Comparison of ENCODE assay signal across 36 mouse cellular contexts in the genomic region with DNA sequence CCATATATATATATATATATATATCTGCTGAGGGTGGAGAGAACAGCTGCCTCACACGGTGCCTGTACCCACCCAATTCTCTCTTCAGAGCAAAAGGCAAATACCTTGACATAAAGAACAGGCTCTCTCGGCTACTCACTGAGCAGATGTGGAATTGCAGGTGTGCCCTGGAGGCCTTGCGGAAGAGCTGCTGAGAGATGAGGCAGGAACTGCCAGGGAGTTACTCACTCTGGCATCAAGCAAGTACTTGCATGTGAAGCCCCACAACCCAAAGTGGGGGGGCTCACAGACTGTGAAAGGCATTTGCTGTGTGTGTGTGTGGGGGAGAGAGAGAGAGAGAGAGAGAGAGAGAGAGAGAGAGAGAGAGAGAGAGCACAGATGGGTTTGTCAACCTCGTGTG. TPM values are rescaled to one million over a fixed set of nuclear protein-coding genes. Genes with fewer than 3 reads are reported as not detected.
DNase-seq lines count a peak whose midpoint lies in the region; ATAC-seq and TF ChIP-seq lines count a peak whose summit lies in the region.
"Had no signal": no experiment of that assay in that cellular context is flagged by ENCODE, and none has a peak within 500 bp of the region (broad histone marks: within the 10 kb centered on the region; RNA-seq: fewer than 3 reads in every experiment).

No protein-coding gene starts in this region.

- no peak for TF ChIP-seq CTCF in gastrocnemius, adult 2 months (IDR thresholded peaks at IDR 0.05)

- no peak for DNase-seq in gastrocnemius, adult 2 months
- no peak for DNase-seq in gastrocnemius, postnatal 14 days
- DNase-seq in limb, embryonic 10.5 days (ENCODE audit: low spot score), result no peak
- DNase-seq in fat pad, adult 2 months (ENCODE audit: extremely low read depth, low read depth, low spot score), result peak; percentile 67
- DNase-seq in layer of hippocampus, postnatal 10 days (ENCODE audit: low spot score in 2 of 2), result no peak
- DNase-seq: adrenal gland, adult 8-10 months; adrenal gland, postnatal 25 days; cerebellum, adult 11-12 months; cerebellum, adult 8-10 months; cerebellum, postnatal 10 days; cerebellum, postnatal 36 days; embryo, embryonic 11 days; gastrocnemius, postnatal 25 days; heart, adult 18-20 months had no signal

- H3K27me3 ChIP-seq in limb, embryonic 15.5 days, result no peaks in the 10 kb centered on the region
- no peaks in the 10 kb centered on the region for H3K27me3 ChIP-seq in limb, embryonic 10.5 days (ENCODE audit: low read depth, poor library complexity, severe bottlenecking)
- no peaks in the 10 kb centered on the region for H3K27me3 ChIP-seq in stomach, embryonic 16.5 days (ENCODE audit: control insufficient read depth, insufficient read depth, low read length)
- H3K27me3 ChIP-seq: forebrain, embryonic 12.5 days; forebrain, embryonic 15.5 days; hindbrain, embryonic 12.5 days; hindbrain, embryonic 15.5 days had no signal

- no peak overlapping the region for H3K4me2 ChIP-seq in limb, embryonic 15.5 days
- no peak overlapping the region for H3K4me2 ChIP-seq in stomach, embryonic 16.5 days (ENCODE audit: low read depth, low read length)
- H3K4me2 ChIP-seq: forebrain, embryonic 12.5 days; forebrain, embryonic 15.5 days; hindbrain, embryonic 12.5 days; hindbrain, embryonic 15.5 days had no signal

- intact Hi-C loops in gastrocnemius, adult 2 months (cut with DNase I), result no loop called here
- intact Hi-C loops in gastrocnemius, postnatal 14 days (cut with DNase I; ENCODE audit: low total_unique reads), result no loop called here

- peak overlapping the region; percentile 77 for H3K27ac ChIP-seq in gastrocnemius, adult 2 months
- H3K27ac ChIP-seq in limb, embryonic 15.5 days, result peak overlapping the region; percentile 50; the same call in 1 of the 2 replicates
- H3K27ac ChIP-seq in limb, embryonic 10.5 days, result no peak overlapping the region
- H3K27ac ChIP-seq in stomach, embryonic 16.5 days (ENCODE audit: low read length), result peak overlapping the region; percentile 20; the same call in 1 of the 2 replicates
- H3K27ac ChIP-seq: forebrain, embryonic 12.5 days; forebrain, embryonic 15.5 days; hindbrain, embryonic 12.5 days; hindbrain, embryonic 15.5 days had no signal

- H3K36me3 ChIP-seq in limb, embryonic 15.5 days, result no peaks in the 10 kb centered on the region
- no peaks in the 10 kb centered on the region for H3K36me3 ChIP-seq in limb, embryonic 10.5 days
- no peaks in the 10 kb centered on the region for H3K36me3 ChIP-seq in stomach, embryonic 16.5 days (ENCODE audit: control insufficient read depth, insufficient read depth, low read length)
- H3K36me3 ChIP-seq: forebrain, embryonic 12.5 days; forebrain, embryonic 15.5 days; hindbrain, embryonic 12.5 days; hindbrain, embryonic 15.5 days had no signal

- H3K9me3 ChIP-seq in limb, embryonic 15.5 days, result no peaks in the 10 kb centered on the region
- no peaks in the 10 kb centered on the region for H3K9me3 ChIP-seq in limb, embryonic 10.5 days (replicated peaks)
- H3K9me3 ChIP-seq in stomach, embryonic 16.5 days (replicated peaks; ENCODE audit: control insufficient read depth, low read length), result no peaks in the 10 kb centered on the region
- H3K9me3 ChIP-seq: forebrain, embryonic 12.5 days; forebrain, embryonic 15.5 days; heart, embryonic 10.5 days; hindbrain, embryonic 12.5 days; hindbrain, embryonic 15.5 days had no signal

- no peak for ATAC-seq in limb, embryonic 15.5 days (ENCODE audit: insufficient number of reproducible peaks, low FRiP score, low TSS enrichment, low read depth)
- ATAC-seq in stomach, embryonic 16.5 days (ENCODE audit: insufficient read depth, low FRiP score), result no peak
- ATAC-seq in erythroid progenitor cell, adult 5-6 weeks (replicated peaks; ENCODE audit: low FRiP score, poor library complexity, severe bottlenecking), result no peak
- ATAC-seq: CD4-positive, CD25-positive, alpha-beta regulatory T cell, adult 4 months; forebrain, embryonic 15.5 days had no signal

- no peak overlapping the region for H3K9ac ChIP-seq in limb, embryonic 15.5 days
- H3K9ac ChIP-seq in stomach, embryonic 16.5 days (ENCODE audit: low read length), result no peak overlapping the region
- H3K9ac ChIP-seq: forebrain, embryonic 12.5 days; forebrain, embryonic 15.5 days; hindbrain, embryonic 12.5 days; hindbrain, embryonic 15.5 days had no signal

- H3K4me3 ChIP-seq in gastrocnemius, adult 2 months, result no peak overlapping the region
- H3K4me3 ChIP-seq in limb, embryonic 15.5 days, result no peak overlapping the region
- H3K4me3 ChIP-seq in limb, embryonic 10.5 days, result no peak overlapping the region
- H3K4me3 ChIP-seq in stomach, embryonic 16.5 days (replicated peaks; ENCODE audit: low read length), result no peak overlapping the region
- H3K4me3 ChIP-seq: erythroblast, embryonic 14.5 days; forebrain, embryonic 12.5 days; forebrain, embryonic 15.5 days; heart, embryonic 10.5 days; hindbrain, embryonic 12.5 days; hindbrain, embryonic 15.5 days had no signal

- peaks cover 35% of the 10 kb centered on the region for H3K4me1 ChIP-seq in limb, embryonic 15.5 days
- H3K4me1 ChIP-seq in limb, embryonic 10.5 days, result peaks cover 24% of the 10 kb centered on the region
- H3K4me1 ChIP-seq in stomach, embryonic 16.5 days (ENCODE audit: control insufficient read depth, insufficient read depth, low read length), result peaks cover 16% of the 10 kb centered on the region

- 30% methylated on average over 4 of the region's 4 CpGs for WGBS in limb, embryonic 15.5 days
- 60% methylated on average over 4 of the region's 4 CpGs for WGBS in limb, embryonic 10.5 days
- 46% methylated on average over 4 of the region's 4 CpGs for WGBS in stomach, embryonic 16.5 days

RNA-seq across cellular contexts. Expression of gene Crybb3, which starts 47.0 kb away (rescaled TPM):
- total RNA-seq in gastrocnemius, adult 2 months (2021), result 1 to 10 TPM in 1 of 2 experiments, under 1 TPM in 1; 0.79 to 1.0 TPM
- 1 to 10 TPM in 1 of 2 experiments, under 1 TPM in 1; 0.94 to 2.0 TPM for total RNA-seq in gastrocnemius, postnatal 14 days (2021)
- 1.0 and 1.8 TPM in 2 replicates for polyA plus RNA-seq in limb, embryonic 15.5 days (2015; fragmentation: Nextera tagmentation; extraction: Ambion mirVana)
- 0.33 and 0.59 TPM in 2 replicates for polyA plus RNA-seq in limb, embryonic 10.5 days (2016; fragmentation: Nextera tagmentation; extraction: Ambion mirVana)
- polyA plus RNA-seq in stomach, embryonic 16.5 days (2015; fragmentation: Nextera tagmentation; extraction: Ambion mirVana), result 0.85 and 1.2 TPM in 2 replicates
- total RNA-seq in layer of hippocampus, postnatal 10 days (2021), result 1 to 10 TPM; 2.2 to 2.9 TPM
- not detected in 2 replicates for total RNA-seq in erythroid progenitor cell, adult 5-6 weeks (2015; ENCODE audit: low replicate concordance)
- not detected in 2 replicates for total RNA-seq in erythroid progenitor cell, adult 5-6 weeks (2017; ENCODE audit: low replicate concordance)
- total RNA-seq: hematopoietic stem cell, adult 5-6 weeks; MEL had no signal
- polyA plus RNA-seq: C2C12; CD4-positive, CD25-positive, alpha-beta regulatory T cell, adult 4 months; erythroblast, embryonic 14.5 days had no signal

RNA-seq across cellular contexts. Expression of gene Crybb2, which starts 58.5 kb away (rescaled TPM):
- total RNA-seq in gastrocnemius, adult 2 months (2021), result not detected
- total RNA-seq in gastrocnemius, postnatal 14 days (2021), result not detected
- not detected in 2 replicates for polyA plus RNA-seq in limb, embryonic 15.5 days (2015; fragmentation: Nextera tagmentation; extraction: Ambion mirVana)
- not detected in 2 replicates for polyA plus RNA-seq in limb, embryonic 10.5 days (2016; fragmentation: Nextera tagmentation; extraction: Ambion mirVana)
- not detected in 2 replicates for polyA plus RNA-seq in stomach, embryonic 16.5 days (2015; fragmentation: Nextera tagmentation; extraction: Ambion mirVana)
- not detected for total RNA-seq in layer of hippocampus, postnatal 10 days (2021)
- total RNA-seq in erythroid progenitor cell, adult 5-6 weeks (2015; ENCODE audit: low replicate concordance), result not detected in 2 replicates
- 1.3 TPM in 1 of 2 replicates, not detected in the other for total RNA-seq in erythroid progenitor cell, adult 5-6 weeks (2017; ENCODE audit: low replicate concordance)
- total RNA-seq: adrenal gland, adult 8-10 months; adrenal gland, postnatal 25 days; gastrocnemius, adult 18-20 months; gastrocnemius, postnatal 25 days; heart, adult 18-20 months; heart, postnatal 25 days; hematopoietic stem cell, adult 5-6 weeks; MEL had no signal
- polyA plus RNA-seq: brain, embryonic 14.5 days; C2C12; CD4-positive, CD25-positive, alpha-beta regulatory T cell, adult 4 months; cortical plate, adult 2 months; embryonic facial prominence, embryonic 11.5 days; erythroblast, embryonic 14.5 days; forebrain, embryonic 12.5 days; forebrain, embryonic 15.5 days; gonadal fat pad, adult 2 months; heart, embryonic 10.5 days; heart, embryonic 14.5 days; heart, postnatal 0 days; hindbrain, embryonic 12.5 days; hindbrain, embryonic 15.5 days; intestine, embryonic 14.5 days had no signal
